Mouse (Mus musculus) kidney, adult 2 months (tissue): Measurements from ENCODE around the gene Gm17542.

Experiments
- CTCF ChIP-seq: fragments of 200-500 bp; conservative IDR thresholded peaks from 2 replicates; pipeline ENCODE4 v1.5.1; 2011; ENCODE audit warnings: low read depth, mild to moderate bottlenecking, control low read depth, low read length, moderate library complexity, mixed read lengths; ENCODE audit not compliant: insufficient read depth, insufficient read length
- POLR2A ChIP-seq: fragments of 200-500 bp; IDR thresholded peaks from one replicate; pipeline ENCODE4 v1.6.1; 2011; ENCODE audit warnings: low read depth, low read length, control low read depth

GRCm38 (mm10) chr10:58679298-58679697 is 38.7 kb downstream of the Gm17542 start:
- TF ChIP-seq POLR2A = no peak
- no peak for TF ChIP-seq CTCF
